Mouse (Mus musculus) hindbrain, embryonic 11.5 days (tissue): Measurements from ENCODE around the gene Khdc3. TPM values are rescaled to one million over a fixed set of nuclear protein-coding genes. Genes with fewer than 3 reads are reported as not detected.
"Not testable (repeated sequence)": the region's sequence is repeated elsewhere in the genome, so short reads cannot be mapped to it uniquely, and the experiment has no call there.

Experiments used
- ATAC-seq: fragments of 200-750 bp; cut with Nextera tagmentation; 2 replicates; pipeline ENCODE4 v1.8.0; 2017; ENCODE audit warnings: mild to moderate bottlenecking, moderate TSS enrichment, moderate library complexity; ENCODE audit not compliant: low FRiP score
- DNase-seq: peaks from one replicate; pipeline ENCODE4 v3.0.0-alpha.2; 2015; ENCODE audit warnings: low spot score
- H3K27ac ChIP-seq: fragments of 300-500 bp; sonication (generic); 2 replicates; pipeline ENCODE4 v1.5.1; 2014; ENCODE audit warnings: mild to moderate bottlenecking, low read depth, low read length
- H3K27me3 ChIP-seq: fragments of 300-500 bp; sonication (generic); 2 replicates; pipeline ENCODE4 v1.6.1; 2014; ENCODE audit warnings: mild to moderate bottlenecking, low read length, moderate library complexity, mixed read lengths; ENCODE audit not compliant: control insufficient read depth, insufficient read depth
- H3K36me3 ChIP-seq: fragments of 300-500 bp; sonication (generic); 2 replicates; pipeline ENCODE4 v1.6.1; 2014; ENCODE audit warnings: mild to moderate bottlenecking, low read length, moderate library complexity, mixed read lengths; ENCODE audit not compliant: control insufficient read depth, insufficient read depth
- H3K4me1 ChIP-seq: fragments of 300-500 bp; sonication (generic); replicated peaks from 2 replicates; pipeline ENCODE4 v1.6.1; 2014; ENCODE audit warnings: low read length, mixed read lengths; ENCODE audit not compliant: control insufficient read depth, insufficient read depth
- H3K4me2 ChIP-seq: fragments of 300-500 bp; sonication (generic); replicated peaks from 2 replicates; pipeline ENCODE4 v1.6.1; 2014; ENCODE audit warnings: mild to moderate bottlenecking, low read depth, low read length
- H3K4me3 ChIP-seq: fragments of 300-500 bp; sonication (generic); 2 replicates; pipeline ENCODE4 v1.5.1; 2014; ENCODE audit warnings: low read depth, low read length
- H3K9ac ChIP-seq: fragments of 300-500 bp; sonication (generic); 2 replicates; pipeline ENCODE4 v1.6.1; 2014; ENCODE audit warnings: low read depth, low read length
- H3K9me3 ChIP-seq: fragments of 300-500 bp; sonication (generic); 2 replicates; pipeline ENCODE4 v1.6.1; 2016; ENCODE audit warnings: low read length; ENCODE audit not compliant: control insufficient read depth
- WGBS: fragments of 180-500 bp; shearing (Covaris S2); extraction: QIAGEN DNeasy Blood & Tissue Kit; methylation state at CpG from one replicate; pipeline ENCODE4 v1.1.7; 2014; 5-methylcytosine and 5-hydroxymethylcytosine counted together
- polyA plus RNA-seq: library from polyadenylated mRNA; unstranded; fragments of >200 nt; fragmentation: Nextera tagmentation; extraction: Ambion mirVana; gene quantifications from 2 replicates; pipeline ENCODE4 v1.2.1, GENCODE M21; 2014

Khdc3 gene
- polyA plus RNA-seq, 1 experiment from 2014 or later: not detected

GRCm38 (mm10) chr9:73072426-73072825 is 29.2 kb upstream of the Khdc3 start:
- Histone ChIP-seq H3K9me3 (no peaks in the 10 kb centered on the region), H3K4me3 (no peak overlapping the region), H3K36me3 (no peaks in the 10 kb centered on the region), H3K4me2 (no peak overlapping the region), H3K9ac (no peak overlapping the region), H3K4me1 (no peaks in the 10 kb centered on the region), H3K27ac (no peak overlapping the region), H3K27me3 (no peaks in the 10 kb centered on the region)
- ATAC-seq: no peak
- no peak for DNase-seq
- WGBS: 86% methylated on average over 8 of the region's 8 CpGs

DNA sequence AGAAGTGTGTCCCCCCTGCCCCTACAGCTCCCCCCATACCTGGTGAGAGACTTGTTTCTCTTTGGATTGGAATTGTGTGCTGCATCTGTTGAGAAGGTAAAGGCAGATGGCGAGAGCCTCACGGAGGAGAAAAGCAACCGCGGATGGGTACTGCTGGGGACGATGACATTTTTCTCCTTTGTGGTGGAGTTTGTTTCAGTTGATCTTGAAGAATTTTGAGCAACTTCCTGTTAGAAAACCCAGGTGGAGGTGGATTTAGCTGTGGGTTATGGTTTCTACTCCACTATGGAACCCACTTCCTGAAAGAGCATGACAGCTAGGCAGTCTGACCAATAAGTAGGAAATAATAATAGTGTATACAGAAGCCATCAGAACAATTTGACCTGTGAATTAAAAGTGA is 28.5 kb upstream of the Khdc3 start:
- H3K9me3 ChIP-seq: no peaks in the 10 kb centered on the region
- H3K4me3 ChIP-seq: no peak overlapping the region
- DNase-seq: no peak
- H3K4me2 ChIP-seq: no peak overlapping the region
- H3K36me3 ChIP-seq: no peaks in the 10 kb centered on the region
- H3K9ac ChIP-seq: no peak overlapping the region
- no peak overlapping the region for H3K27ac ChIP-seq
- 92% methylated on average over 5 of the region's 5 CpGs for WGBS
- no peaks in the 10 kb centered on the region for H3K27me3 ChIP-seq
- no peaks in the 10 kb centered on the region for H3K4me1 ChIP-seq
- no peak for ATAC-seq

- 87% methylated on average over 10 of the region's 12 CpGs for WGBS
- DNase-seq, H3K4me1 ChIP-seq: not testable (repeated sequence)
These were observed 22.3 kb upstream of the Khdc3 start for GRCm38 (mm10) chr9:73079349-73079748.

GRCm38 (mm10) chr9:73079801-73080325 is 21.8 kb upstream of the Khdc3 start:
- Histone ChIP-seq H3K27ac (no peak overlapping the region), H3K4me1 (no peaks in the 10 kb centered on the region), H3K27me3 (no peaks in the 10 kb centered on the region), H3K9ac (no peak overlapping the region), H3K4me3 (no peak overlapping the region), H3K4me2 (no peak overlapping the region), H3K36me3 (no peaks in the 10 kb centered on the region), H3K9me3 (no peaks in the 10 kb centered on the region)
- 30% methylated on average over 7 of the region's 7 CpGs for WGBS
- ATAC-seq (no peak), DNase-seq (no peak)

More at GRCm38 (mm10) chr9:73079349-73079748, 22.3 kb upstream of the Khdc3 start:
- not testable (repeated sequence) for H3K27ac ChIP-seq, ATAC-seq, H3K36me3 ChIP-seq, H3K9me3 ChIP-seq, H3K4me2 ChIP-seq, H3K27me3 ChIP-seq, H3K4me3 ChIP-seq, H3K9ac ChIP-seq

GRCm38 (mm10) chr9:73082291-73083000 is 19.2 kb upstream of the Khdc3 start:
- H3K4me2 ChIP-seq: no peak overlapping the region
- 76% methylated on average over 8 of the region's 8 CpGs for WGBS
- H3K9ac ChIP-seq: no peak overlapping the region
- H3K27me3 ChIP-seq: no peaks in the 10 kb centered on the region
- no peak for ATAC-seq
- H3K9me3 ChIP-seq: no peaks in the 10 kb centered on the region
- H3K4me1 ChIP-seq: no peaks in the 10 kb centered on the region
- H3K4me3 ChIP-seq: no peak overlapping the region
- no peak overlapping the region for H3K27ac ChIP-seq
- DNase-seq: no peak
- no peaks in the 10 kb centered on the region for H3K36me3 ChIP-seq

DNA sequence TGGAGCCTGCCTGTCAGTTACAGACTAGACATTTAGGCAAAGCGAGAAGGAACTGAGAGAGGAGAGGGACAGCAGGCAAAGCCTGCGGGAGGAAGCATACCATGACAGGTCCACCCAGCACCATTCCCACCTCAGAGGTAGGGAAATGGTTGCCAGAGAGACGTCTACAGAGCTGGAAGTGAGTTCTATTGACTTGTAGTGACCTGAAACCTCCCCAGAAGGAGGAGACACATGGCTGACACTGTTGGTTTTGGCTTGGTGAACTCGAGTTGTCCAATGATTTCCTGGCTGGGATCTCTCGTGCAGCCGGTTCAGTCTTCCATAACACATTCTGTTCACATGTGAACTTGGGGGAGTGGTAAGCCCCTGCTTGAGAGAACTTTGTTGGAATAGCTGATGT is 17.7 kb upstream of the Khdc3 start:
- DNase-seq (no peak), ATAC-seq (no peak)
- Histone ChIP-seq H3K36me3 (no peaks in the 10 kb centered on the region), H3K4me1 (no peaks in the 10 kb centered on the region), H3K27me3 (no peaks in the 10 kb centered on the region), H3K4me3 (no peak overlapping the region), H3K9me3 (no peaks in the 10 kb centered on the region), H3K27ac (no peak overlapping the region), H3K4me2 (no peak overlapping the region), H3K9ac (no peak overlapping the region)
- WGBS: 79% methylated on average over 6 of the region's 6 CpGs

DNA sequence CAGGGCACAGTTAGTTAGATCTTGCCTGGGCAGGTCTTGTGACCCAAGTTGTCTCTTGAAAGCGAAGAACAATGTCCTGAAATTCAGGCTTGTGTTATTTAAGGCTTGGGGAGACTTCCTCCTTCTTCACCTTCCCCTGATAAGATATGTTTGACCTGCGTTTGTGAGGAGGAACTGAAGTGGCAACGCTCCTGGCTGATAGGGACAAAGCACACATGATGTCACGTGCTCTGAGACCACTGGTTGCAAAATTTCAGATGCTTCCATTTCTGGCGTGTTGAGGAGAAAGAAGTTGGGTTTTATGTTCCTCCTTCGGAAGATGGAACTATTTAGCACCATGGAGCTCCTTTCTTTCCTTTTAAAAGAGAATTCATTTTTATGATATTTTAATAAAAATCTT is 15.8 kb upstream of the Khdc3 start:
- 87% methylated on average over 6 of the region's 6 CpGs for WGBS
- DNase-seq (no peak), ATAC-seq (no peak)
- Histone ChIP-seq H3K9me3 (no peaks in the 10 kb centered on the region), H3K4me2 (no peak overlapping the region), H3K27ac (no peak overlapping the region), H3K27me3 (no peaks in the 10 kb centered on the region), H3K36me3 (no peaks in the 10 kb centered on the region), H3K4me3 (no peak overlapping the region), H3K4me1 (no peaks in the 10 kb centered on the region), H3K9ac (no peak overlapping the region)

DNA sequence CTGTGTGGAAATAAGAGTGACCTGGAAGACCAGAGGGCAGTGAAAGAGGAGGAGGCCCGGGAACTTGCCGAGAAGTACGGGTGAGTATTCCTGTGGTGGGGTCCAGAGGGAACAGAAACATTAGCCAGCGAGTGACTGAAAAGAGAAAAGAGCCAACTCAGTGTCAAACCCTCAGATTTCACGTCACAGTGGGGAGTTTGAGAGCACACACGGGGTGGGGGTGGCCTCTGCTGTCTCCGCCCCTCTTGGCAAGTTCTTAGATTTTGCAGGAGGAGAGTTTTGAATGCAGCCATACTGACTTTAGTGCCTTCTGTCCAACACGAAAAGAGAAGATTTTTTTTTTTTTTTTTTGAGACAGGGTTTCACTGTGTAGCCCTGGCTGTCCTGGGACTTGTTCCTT is 14.5 kb upstream of the Khdc3 start:
- H3K27me3 ChIP-seq: no peaks in the 10 kb centered on the region
- DNase-seq (no peak), ATAC-seq (no peak)
- no peaks in the 10 kb centered on the region for H3K9me3 ChIP-seq
- H3K36me3 ChIP-seq: no peaks in the 10 kb centered on the region
- 64% methylated on average over 8 of the region's 8 CpGs for WGBS
- no peak overlapping the region for H3K9ac ChIP-seq
- H3K4me3 ChIP-seq: no peak overlapping the region
- H3K4me2 ChIP-seq: no peak overlapping the region
- no peak overlapping the region for H3K27ac ChIP-seq
- H3K4me1 ChIP-seq: no peaks in the 10 kb centered on the region

DNA sequence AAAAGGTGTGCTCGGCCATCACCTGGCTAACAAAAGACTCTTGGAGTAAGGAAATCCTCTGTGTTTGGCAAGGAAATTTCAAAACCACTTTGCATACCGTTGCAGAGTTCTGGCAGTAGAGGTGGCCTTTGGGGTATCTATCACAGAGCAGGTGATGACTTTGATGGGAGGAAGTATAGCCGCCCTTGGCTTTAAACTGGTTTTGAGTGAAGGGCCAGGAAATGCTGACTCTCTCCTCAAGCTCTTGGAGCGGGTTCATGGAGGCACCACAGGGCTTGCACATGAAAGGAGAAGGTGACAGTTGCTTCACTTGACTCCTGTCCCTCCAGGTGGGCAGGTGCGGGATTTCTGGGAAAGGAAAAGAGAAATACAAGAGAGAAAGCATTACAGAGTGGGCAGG is 14.1 kb upstream of the Khdc3 start:
- ATAC-seq (no peak), DNase-seq (no peak)
- no peak overlapping the region for H3K27ac ChIP-seq
- no peak overlapping the region for H3K9ac ChIP-seq
- WGBS: 78% methylated on average over 5 of the region's 5 CpGs
- H3K4me3 ChIP-seq: no peak overlapping the region
- no peak overlapping the region for H3K4me2 ChIP-seq
- no peaks in the 10 kb centered on the region for H3K9me3 ChIP-seq
- H3K4me1 ChIP-seq: no peaks in the 10 kb centered on the region
- no peaks in the 10 kb centered on the region for H3K27me3 ChIP-seq
- no peaks in the 10 kb centered on the region for H3K36me3 ChIP-seq
